Mouse (Mus musculus) hindbrain, embryonic 10.5 days (tissue): ENCODE results near the gene Sox6. TPM values are rescaled to one million over a fixed set of nuclear protein-coding genes. Genes with fewer than 3 reads are reported as not detected.

Source experiments
- DNase-seq: peaks from one replicate; pipeline ENCODE4 v3.0.0-alpha.2; 2017; ENCODE audit warnings: low spot score
- H3K27ac ChIP-seq: fragments of 300-500 bp; sonication (generic); 2 replicates; pipeline ENCODE4 v1.5.1; 2016; ENCODE audit warnings: mild to moderate bottlenecking, moderate library complexity
- H3K27me3 ChIP-seq: fragments of 300-500 bp; sonication (generic); 2 replicates; pipeline ENCODE4 v1.6.1; 2016; ENCODE audit warnings: mild to moderate bottlenecking; ENCODE audit not compliant: poor library complexity, insufficient read depth, severe bottlenecking
- H3K36me3 ChIP-seq: fragments of 300-500 bp; sonication (generic); 2 replicates; pipeline ENCODE4 v1.6.1; 2016; ENCODE audit warnings: mild to moderate bottlenecking, moderate library complexity
- H3K4me1 ChIP-seq: fragments of 300-500 bp; sonication (generic); replicated peaks from 2 replicates; pipeline ENCODE4 v1.6.1; 2016; ENCODE audit warnings: mild to moderate bottlenecking
- H3K4me3 ChIP-seq: fragments of 300-500 bp; sonication (generic); 2 replicates; pipeline ENCODE4 v1.5.1; 2016; ENCODE audit warnings: mild to moderate bottlenecking, moderate library complexity
- H3K9me3 ChIP-seq: fragments of 300-500 bp; sonication (generic); 2 replicates; pipeline ENCODE4 v1.6.1; 2016; ENCODE audit warnings: mild to moderate bottlenecking, moderate library complexity
- WGBS: fragments of 180-500 bp; shearing (Covaris S2); methylation state at CpG from one replicate; pipeline ENCODE4 v1.1.7; 2016; 5-methylcytosine and 5-hydroxymethylcytosine counted together
- polyA plus RNA-seq: library from polyadenylated mRNA; unstranded; fragments of >200 nt; fragmentation: Nextera tagmentation; extraction: Ambion mirVana; gene quantifications from 2 replicates; pipeline ENCODE4 v1.2.1, GENCODE M21; 2016

Sox6 gene
- polyA plus RNA-seq, 1 experiment from 2014 or later: 22.5 TPM

DNA sequence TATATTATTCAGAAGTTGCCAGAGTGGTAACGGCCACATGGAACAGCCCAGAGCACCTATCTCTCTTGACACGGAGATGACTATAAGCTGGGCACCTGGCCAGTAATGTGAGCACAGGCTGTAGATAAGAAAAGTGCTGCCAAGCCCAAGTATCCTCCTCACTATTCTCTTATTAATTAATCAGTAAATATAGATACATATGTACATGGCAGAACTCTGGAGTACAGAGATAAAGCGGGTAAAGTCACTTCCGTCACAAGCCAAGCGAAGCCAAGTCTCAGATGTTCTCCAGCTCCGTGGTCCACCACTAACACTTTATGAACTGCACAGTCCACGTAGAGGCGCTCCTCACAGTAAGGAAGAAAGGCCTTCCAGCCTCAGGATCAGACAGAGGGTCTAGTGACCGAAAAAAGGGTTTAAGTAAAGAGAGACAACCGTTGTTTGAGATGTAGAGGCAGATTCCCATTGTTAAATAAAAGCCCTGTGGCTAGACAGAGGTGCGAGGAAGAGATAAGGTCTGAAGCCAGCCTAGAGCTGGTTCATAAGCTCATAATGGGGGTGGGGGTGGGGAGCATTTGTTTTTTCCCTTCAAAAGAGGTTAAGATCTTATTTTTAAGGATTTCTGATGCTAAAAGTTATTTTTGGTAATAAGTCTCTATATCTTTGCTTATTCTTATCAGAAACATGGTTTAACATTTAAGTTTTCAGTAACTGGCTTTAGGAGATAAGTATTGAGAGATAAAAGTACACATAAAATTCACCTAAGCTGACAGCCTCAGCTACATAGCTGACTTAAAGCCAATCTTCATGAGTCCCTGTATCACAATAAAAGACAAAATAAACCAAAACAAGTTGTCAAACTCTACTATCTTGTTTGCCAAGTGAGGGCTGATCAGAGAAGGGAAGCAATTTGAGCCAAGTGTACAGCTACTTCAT is 207.4 kb downstream of the Sox6 start:
- DNase-seq: no peak
- Histone ChIP-seq H3K4me3 (no peak overlapping the region), H3K9me3 (no peaks in the 10 kb centered on the region), H3K27me3 (0 out of 2 replicates have a peak, but pooled peaks cover 6% of the 10 kb centered on the region), H3K36me3 (no peaks in the 10 kb centered on the region), H3K4me1 (peaks cover 52% of the 10 kb centered on the region), H3K27ac (no peak overlapping the region)
- whole genome bisulfite sequencing: 85% methylated on average over 11 of the region's 11 CpGs

DNA sequence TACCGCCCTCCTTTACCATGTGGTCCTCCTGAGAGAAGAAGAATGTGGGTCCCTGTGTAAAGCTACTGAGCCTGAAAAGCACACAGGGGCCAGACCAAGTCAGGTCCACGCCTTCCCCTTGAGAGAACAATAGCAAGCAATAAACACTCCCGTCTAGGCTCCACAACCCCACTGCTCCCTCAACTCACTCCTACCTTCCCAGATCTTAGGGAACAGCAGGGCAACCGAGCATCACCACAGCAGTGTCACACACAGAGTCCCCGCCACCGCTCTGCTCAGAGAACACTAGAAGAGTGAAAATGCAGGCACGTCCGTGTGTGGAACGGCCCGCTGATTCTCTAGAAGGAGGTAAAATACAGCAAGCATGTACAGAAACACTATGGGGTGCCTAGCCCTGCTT is 208.2 kb downstream of the Sox6 start:
- Histone ChIP-seq H3K4me3 (no peak overlapping the region), H3K27me3 (0 out of 2 replicates have a peak, but pooled peaks cover 6% of the 10 kb centered on the region), H3K27ac (peak overlapping the region; percentile 68), H3K36me3 (no peaks in the 10 kb centered on the region), H3K9me3 (no peaks in the 10 kb centered on the region), H3K4me1 (peaks cover 61% of the 10 kb centered on the region)
- 37% methylated on average over 10 of the region's 10 CpGs for WGBS
- DNase-seq: no peak

DNA sequence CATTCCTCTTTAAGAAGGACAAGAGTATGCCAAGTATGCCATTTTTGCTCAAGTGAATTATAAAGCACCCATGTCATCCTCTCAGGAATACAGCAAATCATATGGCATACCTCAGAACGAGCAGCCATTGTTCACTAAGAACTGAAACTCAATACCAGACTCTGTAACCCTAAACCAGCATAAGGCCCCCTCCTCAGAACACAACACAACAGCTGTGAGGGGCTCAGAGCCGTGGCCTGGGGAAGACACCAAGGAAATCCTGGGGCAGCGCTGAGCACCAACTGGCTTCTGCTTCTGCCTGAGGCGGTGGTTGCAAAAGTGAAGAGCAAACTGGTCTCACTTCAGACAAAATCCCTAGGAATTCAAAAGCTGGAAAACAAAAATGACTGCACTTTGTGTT is 208.8 kb downstream of the Sox6 start:
- Histone ChIP-seq H3K9me3 (no peaks in the 10 kb centered on the region), H3K4me3 (no peak overlapping the region), H3K36me3 (no peaks in the 10 kb centered on the region), H3K4me1 (peaks cover 67% of the 10 kb centered on the region), H3K27me3 (0 out of 2 replicates have a peak, but pooled peaks cover 6% of the 10 kb centered on the region), H3K27ac (no peak overlapping the region; the same call in 1 of the 2 replicates)
- peak; percentile 38 for DNase-seq
- WGBS: 14% methylated on average over 4 of the region's 4 CpGs

DNA sequence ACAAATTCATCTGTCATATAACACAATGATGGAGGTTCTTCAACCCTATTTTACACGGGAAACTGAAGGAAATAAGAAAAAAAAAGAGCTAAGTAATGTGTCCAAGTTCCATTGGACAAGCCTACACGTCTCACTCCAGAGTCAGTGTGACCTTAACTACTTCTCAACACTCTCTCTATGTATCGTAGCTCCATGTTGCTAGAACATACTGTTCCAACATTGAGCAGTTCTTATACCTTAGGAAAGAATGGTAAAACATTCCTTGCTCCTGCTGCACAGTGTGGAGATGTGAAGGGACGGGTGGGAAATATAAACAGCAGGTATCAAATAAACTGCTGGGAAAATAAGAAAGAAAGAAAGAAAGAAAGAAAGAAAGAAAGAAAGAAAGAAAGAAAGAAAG is 209.3 kb downstream of the Sox6 start:
- Histone ChIP-seq H3K36me3 (no peaks in the 10 kb centered on the region), H3K4me1 (peaks cover 69% of the 10 kb centered on the region), H3K27ac (no peak overlapping the region), H3K27me3 (0 out of 2 replicates have a peak, but pooled peaks cover 6% of the 10 kb centered on the region), H3K9me3 (no peaks in the 10 kb centered on the region), H3K4me3 (no peak overlapping the region)
- 84% methylated on average over 4 of the region's 4 CpGs for WGBS
- no peak for DNase-seq

- peaks cover 51% of the 10 kb centered on the region for H3K4me1 ChIP-seq
- H3K9me3 ChIP-seq: no peaks in the 10 kb centered on the region
- 86% methylated on average over 3 of the region's 3 CpGs for WGBS
- H3K27me3 ChIP-seq: 0 out of 2 replicates have a peak, but pooled peaks cover 6% of the 10 kb centered on the region
- no peak for DNase-seq
- no peak overlapping the region for H3K4me3 ChIP-seq
- H3K27ac ChIP-seq: peak overlapping the region; percentile 25; the same call in 1 of the 2 replicates
- no peaks in the 10 kb centered on the region for H3K36me3 ChIP-seq
These were observed 213.3 kb downstream of the Sox6 start for GRCm38 (mm10) chr7:115825295-115825694.

- no peaks in the 10 kb centered on the region for H3K36me3 ChIP-seq
- 63% methylated on average over 8 of the region's 8 CpGs for WGBS
- peak; percentile 18 for DNase-seq
- H3K27ac ChIP-seq: peak overlapping the region; percentile 25
- H3K9me3 ChIP-seq: no peaks in the 10 kb centered on the region
- 0 out of 2 replicates have a peak, but pooled peaks cover 6% of the 10 kb centered on the region for H3K27me3 ChIP-seq
- H3K4me1 ChIP-seq: peaks cover 45% of the 10 kb centered on the region
- H3K4me3 ChIP-seq: no peak overlapping the region
These were observed 213.9 kb downstream of the Sox6 start for GRCm38 (mm10) chr7:115824621-115825256.

DNA sequence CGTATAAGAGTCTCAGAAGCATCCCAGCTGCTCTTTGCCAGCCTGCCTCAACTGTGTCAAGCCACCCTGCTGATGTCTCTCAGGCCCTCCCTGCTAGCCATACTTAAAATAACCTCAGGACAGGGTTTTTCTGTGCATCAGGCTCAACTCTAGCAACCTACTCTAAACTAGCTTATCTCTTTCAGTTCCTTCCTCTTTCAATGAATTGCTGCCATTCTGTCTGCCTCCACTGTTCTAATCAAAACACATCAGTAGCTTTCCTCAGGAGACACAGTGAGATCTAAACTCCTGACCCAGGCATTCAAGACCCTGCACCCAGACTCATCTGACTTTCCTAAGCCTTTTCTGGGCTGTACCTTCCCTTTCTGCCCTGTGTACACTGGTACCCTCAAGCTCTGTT is 219.5 kb downstream of the Sox6 start:
- Histone ChIP-seq H3K27ac (no peak overlapping the region), H3K4me3 (no peak overlapping the region), H3K4me1 (peaks cover 8% of the 10 kb centered on the region; the same call in 1 of the 2 replicates), H3K9me3 (no peaks in the 10 kb centered on the region), H3K27me3 (no peaks in the 10 kb centered on the region), H3K36me3 (no peaks in the 10 kb centered on the region)
- WGBS: 71% methylated on average over 1 of the region's 1 CpGs
- DNase-seq: no peak

GRCm38 (mm10) chr7:115803256-115803655 is 235.3 kb downstream of the Sox6 start:
- Histone ChIP-seq H3K36me3 (no peaks in the 10 kb centered on the region), H3K27ac (no peak overlapping the region), H3K4me1 (no peaks in the 10 kb centered on the region), H3K27me3 (no peaks in the 10 kb centered on the region), H3K9me3 (no peaks in the 10 kb centered on the region), H3K4me3 (no peak overlapping the region)
- 88% methylated on average over 3 of the region's 3 CpGs for WGBS
- no peak for DNase-seq

DNA sequence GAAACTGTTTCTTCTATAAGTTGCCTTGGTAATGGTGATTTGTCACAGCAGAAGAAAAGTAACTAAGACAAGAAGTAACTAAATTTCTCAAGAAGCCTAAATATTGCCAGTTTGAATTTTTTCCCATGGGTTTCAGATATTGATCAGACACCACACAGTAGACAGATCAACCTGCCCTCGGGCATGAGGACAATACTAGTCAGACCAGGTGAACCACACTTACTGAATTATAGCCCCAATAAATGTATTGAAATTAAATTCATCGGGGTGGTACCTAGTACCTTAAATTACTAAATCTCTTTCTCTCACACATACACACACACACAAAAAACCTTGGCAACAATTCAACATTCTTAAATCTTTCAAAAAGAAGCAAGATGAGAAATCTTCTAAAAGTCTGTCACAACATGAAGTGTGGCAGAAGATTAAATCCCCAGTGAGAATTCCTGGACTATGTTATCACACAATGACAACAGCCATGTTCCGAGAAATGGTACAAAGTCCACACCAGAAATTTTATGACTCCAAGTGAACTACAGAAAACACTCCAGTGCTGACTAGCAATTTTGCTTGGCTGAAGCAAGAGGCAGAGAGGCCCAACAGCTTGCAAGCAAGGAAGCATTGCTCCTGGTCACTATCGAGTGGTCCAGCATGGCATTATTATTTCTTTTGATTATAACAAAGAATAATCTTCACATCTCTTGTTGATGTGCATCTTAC is 244.3 kb downstream of the Sox6 start:
- Histone ChIP-seq H3K4me1 (no peaks in the 10 kb centered on the region), H3K36me3 (no peaks in the 10 kb centered on the region), H3K27me3 (no peaks in the 10 kb centered on the region), H3K4me3 (no peak overlapping the region), H3K27ac (no peak overlapping the region), H3K9me3 (no peaks in the 10 kb centered on the region)
- no peak for DNase-seq
- WGBS: 92% methylated on average over 4 of the region's 4 CpGs

GRCm38 (mm10) chr7:115792841-115793240 is 245.8 kb downstream of the Sox6 start:
- H3K4me1 ChIP-seq: no peaks in the 10 kb centered on the region
- WGBS: 81% methylated on average over 2 of the region's 2 CpGs
- no peaks in the 10 kb centered on the region for H3K9me3 ChIP-seq
- no peaks in the 10 kb centered on the region for H3K36me3 ChIP-seq
- DNase-seq: no peak
- no peak overlapping the region for H3K4me3 ChIP-seq
- H3K27me3 ChIP-seq: no peaks in the 10 kb centered on the region
- H3K27ac ChIP-seq: no peak overlapping the region

GRCm38 (mm10) chr7:115789116-115789823 is 249.3 kb downstream of the Sox6 start:
- no peaks in the 10 kb centered on the region for H3K4me1 ChIP-seq
- H3K4me3 ChIP-seq: no peak overlapping the region
- no peaks in the 10 kb centered on the region for H3K9me3 ChIP-seq
- no peaks in the 10 kb centered on the region for H3K36me3 ChIP-seq
- no peaks in the 10 kb centered on the region for H3K27me3 ChIP-seq
- H3K27ac ChIP-seq: no peak overlapping the region
- no peak for DNase-seq
- 83% methylated on average over 5 of the region's 5 CpGs for WGBS
